Mouse (Mus musculus) intestine, embryonic 14.5 days (tissue): ENCODE measurements around the gene Edn3. TPM values are rescaled to one million over a fixed set of nuclear protein-coding genes. Genes with fewer than 3 reads are reported as not detected.

Experiments
- ATAC-seq: fragments of 200-750 bp; cut with Nextera tagmentation; replicated peaks from 2 replicates; pipeline ENCODE4 v1.8.0; 2017; ENCODE audit warnings: low read depth, moderate number of reproducible peaks, moderate TSS enrichment, moderate library complexity; ENCODE audit not compliant: low FRiP score, low TSS enrichment
- DNase-seq: peaks from one replicate; pipeline ENCODE4 v3.0.0-alpha.2; 2018; ENCODE audit warnings: low spot score
- H3K27ac ChIP-seq: fragments of 300-500 bp; sonication (generic); 2 replicates; pipeline ENCODE4 v1.5.1; 2014; ENCODE audit warnings: low read depth, mild to moderate bottlenecking, control low read depth
- H3K27me3 ChIP-seq: fragments of 300-500 bp; sonication (generic); replicated peaks from 2 replicates; pipeline ENCODE4 v1.6.1; 2014; ENCODE audit warnings: low read length, control low read depth; ENCODE audit not compliant: control insufficient read depth, insufficient read depth
- H3K36me3 ChIP-seq: fragments of 300-500 bp; sonication (generic); 2 replicates; pipeline ENCODE4 v1.6.1; 2014; ENCODE audit warnings: low read length, control low read depth; ENCODE audit not compliant: control insufficient read depth, insufficient read depth
- H3K4me1 ChIP-seq: fragments of 300-500 bp; sonication (generic); replicated peaks from 2 replicates; pipeline ENCODE4 v1.6.1; 2014; ENCODE audit warnings: low read length, control low read depth, mixed read lengths; ENCODE audit not compliant: control insufficient read depth, insufficient read depth
- H3K4me2 ChIP-seq: fragments of 300-500 bp; sonication (generic); 2 replicates; pipeline ENCODE4 v1.6.1; 2014; ENCODE audit warnings: low read length
- H3K4me3 ChIP-seq: fragments of 300-500 bp; sonication (generic); 2 replicates; pipeline ENCODE4 v1.5.1; 2014; ENCODE audit warnings: low read depth, low read length, control low read depth, mixed read lengths
- H3K9ac ChIP-seq: fragments of 300-500 bp; sonication (generic); 2 replicates; pipeline ENCODE4 v1.6.1; 2014; ENCODE audit warnings: mild to moderate bottlenecking, low read length
- H3K9me3 ChIP-seq: fragments of 300-500 bp; sonication (generic); 2 replicates; pipeline ENCODE4 v1.6.1; 2016; ENCODE audit warnings: low read length, control low read depth; ENCODE audit not compliant: control insufficient read depth
- WGBS: fragments of 180-500 bp; shearing (Covaris S2); extraction: QIAGEN DNeasy Blood & Tissue Kit; methylation state at CpG from one replicate; pipeline ENCODE4 v1.1.7; 2014; 5-methylcytosine and 5-hydroxymethylcytosine counted together
- polyA plus RNA-seq: library from polyadenylated mRNA; unstranded; fragments of >200 nt; fragmentation: Nextera tagmentation; extraction: Ambion mirVana; gene quantifications from 2 replicates; pipeline ENCODE4 v1.2.1, GENCODE M21; 2014

Edn3 gene
- polyA plus RNA-seq, 1 experiment from 2014 or later: 25.4 TPM

DNA sequence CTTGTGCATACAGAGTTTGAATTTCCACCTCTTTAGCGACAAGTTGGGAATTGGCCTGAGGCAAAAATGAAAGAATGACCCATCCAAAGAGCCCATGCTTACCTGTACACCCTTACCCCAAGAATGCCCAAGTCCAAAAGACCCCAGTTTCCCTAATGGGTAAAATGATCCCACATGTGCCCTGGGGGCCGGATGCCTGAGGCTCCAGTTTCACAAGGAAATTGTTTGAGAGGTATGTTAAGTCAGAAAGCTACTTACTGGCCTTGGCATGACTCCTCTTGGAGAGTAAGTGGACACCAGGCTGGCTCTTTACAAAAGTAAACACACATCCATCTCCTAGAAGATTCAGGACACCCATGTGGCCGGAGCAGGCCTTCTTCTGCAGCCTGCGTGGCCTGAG is 21.6 kb downstream of the Edn3 start:
- Histone ChIP-seq H3K27ac (no peak overlapping the region), H3K9me3 (no peaks in the 10 kb centered on the region), H3K27me3 (no peaks in the 10 kb centered on the region), H3K4me1 (no peaks in the 10 kb centered on the region), H3K36me3 (0 out of 2 replicates have a peak, but pooled peaks cover 8% of the 10 kb centered on the region), H3K9ac (no peak overlapping the region), H3K4me3 (no peak overlapping the region), H3K4me2 (no peak overlapping the region)
- ATAC-seq (no peak), DNase-seq (no peak)
- 59% methylated on average over 4 of the region's 4 CpGs for WGBS

DNA sequence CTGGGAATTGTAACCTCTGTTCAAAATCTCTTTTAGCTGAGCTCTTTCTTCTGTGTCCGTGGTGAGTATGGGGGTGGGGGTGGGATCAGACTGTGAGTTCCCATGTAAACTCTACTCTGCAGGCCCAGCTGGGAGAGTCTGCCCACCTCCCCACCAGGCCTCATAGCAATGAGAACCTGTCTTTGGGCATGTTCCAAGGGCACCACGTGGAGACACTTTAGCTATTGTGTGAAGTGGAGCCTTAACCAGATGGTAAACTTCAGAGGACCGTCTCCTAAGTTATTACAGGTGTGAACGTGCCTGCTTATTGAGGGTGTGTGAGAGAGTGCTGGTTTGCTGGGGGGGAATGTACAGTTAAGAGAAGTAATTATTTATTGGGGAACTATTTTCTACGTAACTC is 22.5 kb downstream of the Edn3 start:
- 46% methylated on average over 5 of the region's 5 CpGs for WGBS
- ATAC-seq (no peak), DNase-seq (no peak)
- no peaks in the 10 kb centered on the region for H3K4me1 ChIP-seq
- H3K4me2 ChIP-seq: no peak overlapping the region
- H3K9me3 ChIP-seq: no peaks in the 10 kb centered on the region
- H3K9ac ChIP-seq: no peak overlapping the region
- no peak overlapping the region for H3K4me3 ChIP-seq
- H3K27me3 ChIP-seq: no peaks in the 10 kb centered on the region
- H3K27ac ChIP-seq: no peak overlapping the region
- 0 out of 2 replicates have a peak, but pooled peaks cover 8% of the 10 kb centered on the region for H3K36me3 ChIP-seq

DNA sequence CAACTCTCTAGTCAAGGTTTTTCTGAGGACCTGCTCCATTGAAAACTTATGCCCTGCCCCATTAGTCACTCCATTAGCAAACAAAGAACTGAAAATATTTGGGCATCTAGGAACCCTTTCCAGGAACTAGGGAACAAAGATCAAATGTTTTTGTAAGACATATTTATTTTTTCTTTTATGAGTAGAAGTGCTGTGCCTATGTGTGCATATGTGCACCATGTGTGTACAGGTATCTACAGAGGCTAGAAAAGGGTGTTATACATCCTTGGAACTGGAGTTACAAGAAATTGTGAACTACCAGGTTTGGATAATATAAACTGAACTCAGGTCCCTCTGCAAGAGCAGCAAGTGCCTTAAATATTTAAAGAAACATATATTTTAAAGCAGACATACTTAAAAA is 28.4 kb downstream of the Edn3 start:
- H3K9ac ChIP-seq: no peak overlapping the region
- no peaks in the 10 kb centered on the region for H3K27me3 ChIP-seq
- ATAC-seq: no peak
- no peak overlapping the region for H3K4me2 ChIP-seq
- DNase-seq: no peak
- no peaks in the 10 kb centered on the region for H3K36me3 ChIP-seq
- H3K4me1 ChIP-seq: no peaks in the 10 kb centered on the region
- H3K9me3 ChIP-seq: no peaks in the 10 kb centered on the region
- no peak overlapping the region for H3K27ac ChIP-seq
- H3K4me3 ChIP-seq: no peak overlapping the region

DNA sequence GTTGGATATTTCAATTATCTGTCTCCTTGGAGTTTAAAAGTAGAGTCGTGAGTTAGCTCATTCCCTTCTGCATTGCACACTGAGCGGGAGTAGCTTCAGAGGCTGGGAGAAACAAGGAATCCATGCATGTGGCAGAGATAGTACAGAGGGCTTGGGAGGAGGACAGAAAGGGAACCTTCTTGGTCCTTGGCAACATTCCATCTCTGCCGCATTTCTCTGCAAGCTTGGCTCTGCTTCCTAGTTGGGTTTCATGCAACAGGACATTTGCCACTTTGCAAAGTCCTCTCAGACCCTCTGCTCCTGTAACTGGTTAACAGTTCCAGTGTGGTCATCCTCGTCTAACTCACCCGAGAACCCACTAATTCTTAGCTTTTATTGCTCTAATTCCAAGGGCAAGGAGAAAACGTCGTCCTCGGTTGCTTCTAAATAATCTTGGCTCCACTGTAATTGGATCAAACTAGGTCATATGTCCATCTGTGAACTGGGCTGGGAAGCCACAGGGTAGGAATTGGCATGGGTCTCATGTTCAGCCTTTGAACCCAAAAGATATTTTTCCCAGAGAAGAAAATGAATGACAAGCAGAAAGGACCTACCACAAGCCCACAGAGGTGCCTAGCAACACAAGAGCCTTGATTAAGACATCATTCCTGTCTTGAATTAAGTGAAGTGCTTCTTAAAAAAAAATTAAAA is 32.2 kb downstream of the Edn3 start:
- DNase-seq: no peak
- H3K27me3 ChIP-seq: no peaks in the 10 kb centered on the region
- H3K4me3 ChIP-seq: no peak overlapping the region
- no peak overlapping the region for H3K4me2 ChIP-seq
- no peak overlapping the region for H3K27ac ChIP-seq
- no peaks in the 10 kb centered on the region for H3K9me3 ChIP-seq
- no peaks in the 10 kb centered on the region for H3K4me1 ChIP-seq
- no peak overlapping the region for H3K9ac ChIP-seq
- no peak for ATAC-seq
- no peaks in the 10 kb centered on the region for H3K36me3 ChIP-seq
- 77% methylated on average over 8 of the region's 8 CpGs for WGBS

GRCm38 (mm10) chr2:174793181-174793580 is 32.8 kb downstream of the Edn3 start:
- H3K4me2 ChIP-seq: no peak overlapping the region
- H3K4me3 ChIP-seq: no peak overlapping the region
- 96% methylated on average over 1 of the region's 1 CpGs for WGBS
- H3K27ac ChIP-seq: no peak overlapping the region
- DNase-seq (no peak), ATAC-seq (no peak)
- no peaks in the 10 kb centered on the region for H3K36me3 ChIP-seq
- H3K27me3 ChIP-seq: no peaks in the 10 kb centered on the region
- H3K4me1 ChIP-seq: no peaks in the 10 kb centered on the region
- H3K9me3 ChIP-seq: no peaks in the 10 kb centered on the region
- H3K9ac ChIP-seq: no peak overlapping the region

GRCm38 (mm10) chr2:174796998-174797397 is 36.6 kb downstream of the Edn3 start:
- H3K36me3 ChIP-seq: no peaks in the 10 kb centered on the region
- no peaks in the 10 kb centered on the region for H3K9me3 ChIP-seq
- H3K4me3 ChIP-seq: no peak overlapping the region
- H3K27ac ChIP-seq: no peak overlapping the region
- ATAC-seq (no peak), DNase-seq (no peak)
- no peaks in the 10 kb centered on the region for H3K27me3 ChIP-seq
- H3K4me2 ChIP-seq: no peak overlapping the region
- WGBS: 91% methylated on average over 2 of the region's 2 CpGs
- no peak overlapping the region for H3K9ac ChIP-seq
- no peaks in the 10 kb centered on the region for H3K4me1 ChIP-seq

DNA sequence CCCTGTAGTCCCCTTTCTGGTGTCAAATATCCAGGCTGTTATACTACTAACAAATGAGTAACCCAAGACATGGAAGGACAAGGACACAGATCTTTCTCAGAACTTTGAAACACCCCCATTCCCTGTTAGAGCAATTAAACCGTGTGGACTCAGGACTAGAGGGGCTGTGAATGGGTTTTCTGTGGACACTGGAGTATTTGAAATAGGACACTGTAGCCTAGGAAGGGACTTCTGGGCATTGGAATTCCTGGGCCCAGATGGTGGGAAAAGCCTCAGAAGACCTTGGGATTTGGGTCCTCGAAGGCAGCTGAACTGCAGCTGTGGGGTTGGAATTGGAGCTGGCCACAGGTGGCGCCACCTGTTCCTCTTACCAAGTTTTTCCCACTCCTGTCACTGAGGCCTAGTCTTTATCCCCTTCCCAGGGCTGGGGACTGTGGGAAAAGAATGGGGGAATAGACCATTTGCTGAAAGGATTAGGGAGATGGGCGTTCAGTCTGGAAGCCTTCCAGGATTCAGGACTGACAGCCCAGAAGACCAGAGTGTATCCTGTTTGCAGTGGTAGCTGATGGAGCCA is 37.2 kb downstream of the Edn3 start:
- no peaks in the 10 kb centered on the region for H3K27me3 ChIP-seq
- no peaks in the 10 kb centered on the region for H3K4me1 ChIP-seq
- ATAC-seq (no peak), DNase-seq (no peak)
- 70% methylated on average over 4 of the region's 4 CpGs for WGBS
- no peak overlapping the region for H3K4me2 ChIP-seq
- no peak overlapping the region for H3K4me3 ChIP-seq
- H3K9me3 ChIP-seq: no peaks in the 10 kb centered on the region
- H3K9ac ChIP-seq: no peak overlapping the region
- H3K36me3 ChIP-seq: no peaks in the 10 kb centered on the region
- H3K27ac ChIP-seq: no peak overlapping the region

- no peaks in the 10 kb centered on the region for H3K4me1 ChIP-seq
- H3K27ac ChIP-seq: no peak overlapping the region
- 80% methylated on average over 6 of the region's 6 CpGs for WGBS
- no peaks in the 10 kb centered on the region for H3K27me3 ChIP-seq
- ATAC-seq (no peak), DNase-seq (no peak)
- peaks cover 3% of the 10 kb centered on the region; the same call in 1 of the 2 replicates for H3K9me3 ChIP-seq
- H3K4me3 ChIP-seq: no peak overlapping the region
- no peak overlapping the region for H3K4me2 ChIP-seq
- H3K9ac ChIP-seq: no peak overlapping the region
- H3K36me3 ChIP-seq: no peaks in the 10 kb centered on the region
Observed at GRCm38 (mm10) chr2:174802453-174802852, 42.0 kb downstream of the Edn3 start.

DNA sequence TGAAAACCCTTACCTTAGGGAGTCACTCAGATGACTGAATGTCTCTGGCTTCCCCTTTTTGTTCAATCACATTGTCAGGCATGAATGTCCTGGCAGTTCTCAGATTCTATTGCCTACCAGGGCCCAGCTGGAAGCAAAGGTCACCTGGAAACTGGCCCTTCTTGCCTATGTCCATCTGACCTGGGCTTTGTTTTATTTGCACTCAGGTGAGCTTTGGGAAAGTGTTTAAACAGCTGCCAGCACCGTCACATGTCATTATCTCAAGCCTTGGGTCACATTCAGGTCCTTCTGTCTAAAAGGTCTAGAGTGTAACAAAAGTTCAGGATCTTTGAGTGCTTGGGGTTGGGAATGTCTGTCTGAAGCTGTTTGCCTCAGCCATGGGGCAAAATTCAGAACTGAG is 43.2 kb downstream of the Edn3 start:
- no peaks in the 10 kb centered on the region for H3K4me1 ChIP-seq
- DNase-seq: no peak
- H3K27me3 ChIP-seq: no peaks in the 10 kb centered on the region
- no peak overlapping the region for H3K9ac ChIP-seq
- H3K27ac ChIP-seq: no peak overlapping the region
- no peak for ATAC-seq
- H3K4me2 ChIP-seq: no peak overlapping the region
- WGBS: 70% methylated on average over 1 of the region's 1 CpGs
- no peaks in the 10 kb centered on the region for H3K36me3 ChIP-seq
- H3K4me3 ChIP-seq: no peak overlapping the region
- H3K9me3 ChIP-seq: peaks cover 3% of the 10 kb centered on the region; the same call in 1 of the 2 replicates
